Mouse (Mus musculus): Measurements from ENCODE around the gene Klf12.

- TF ChIP-seq GATA1 (IDR thresholded peaks at IDR 0.05; ENCODE audit: borderline replicate concordance, low read length) (no peak), FLI1 (IDR thresholded peaks at IDR 0.05; ENCODE audit: low read length) (no peak)
Measured at GRCm38 (mm10) chr14:100284861-100285655, 579 bp upstream of the Klf12 start.
